Mouse (Mus musculus): ENCODE results near the gene Suv39h1.
"Not testable (repeated sequence)": the region's sequence is repeated elsewhere in the genome, so short reads cannot be mapped to it uniquely, and the experiment has no call there.

Suv39h1 gene

GRCm38 (mm10) chrX:8024795-8025194 lies 49.8 kb downstream of the Suv39h1 start:
- peak; percentile 19 for DNase-seq (ENCODE audit: low read depth)

GRCm38 (mm10) chrX:8020111-8020778 lies 54.3 kb downstream of the Suv39h1 start:
- DNase-seq (ENCODE audit: low read depth) = peak; percentile 44

GRCm38 (mm10) chrX:8018286-8018685 lies 56.3 kb downstream of the Suv39h1 start, which contains the start of gene Glod5:
Gene Glod5, minus strand, starts transcription at chrX:8018492.
- no peak for DNase-seq (ENCODE audit: low read depth)

GRCm38 (mm10) chrX:8017142-8017541 lies 57.4 kb downstream of the Suv39h1 start:
- DNase-seq (ENCODE audit: low read depth) = peak; percentile 71

GRCm38 (mm10) chrX:8015675-8016074 lies 58.9 kb downstream of the Suv39h1 start:
- DNase-seq (ENCODE audit: low read depth) = not testable (repeated sequence)

- no peak for DNase-seq (ENCODE audit: low read depth)
Measured at GRCm38 (mm10) chrX:8013569-8014314, 60.8 kb downstream of the Suv39h1 start.

DNA sequence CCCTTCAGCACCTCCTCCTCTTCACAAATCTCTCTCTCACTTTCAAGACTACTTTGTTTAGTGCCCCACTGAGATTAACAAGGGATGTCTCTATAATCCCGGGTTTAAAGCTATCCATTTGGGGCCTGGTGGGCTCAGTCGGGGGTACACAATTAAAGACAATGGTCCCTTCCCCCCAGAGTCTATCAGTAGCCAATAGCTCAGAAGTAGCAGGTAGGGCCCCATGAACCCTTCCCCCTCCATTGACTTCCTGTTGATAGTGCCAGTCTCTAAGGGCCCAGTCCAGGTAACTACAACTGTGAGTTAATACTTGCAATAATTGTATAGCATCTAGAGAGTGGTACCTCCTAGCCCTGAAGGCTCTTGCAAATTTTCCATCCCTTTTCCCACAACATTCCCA lies 61.4 kb downstream of the Suv39h1 start:
- no peak for DNase-seq (ENCODE audit: low read depth)

All from induced T-regulatory cell, adult 2 months (primary cell).